Mouse (Mus musculus) retina, embryonic 14.5 days (tissue): ENCODE data around the gene Fam234a.

Experiments
- DNase-seq: peaks from one replicate; pipeline ENCODE4 v3.0.0-alpha.2; 2015; ENCODE audit warnings: low spot score

Fam234a gene

GRCm38 (mm10) chr17:26168039-26168438, 76.0 kb downstream of the Fam234a start:
- no peak for DNase-seq

GRCm38 (mm10) chr17:26162736-26163135, 81.3 kb downstream of the Fam234a start:
- no peak for DNase-seq
